Mouse (Mus musculus): ENCODE measurements around the gene Usp18. TPM values are rescaled to one million over a fixed set of nuclear protein-coding genes. Genes with fewer than 3 reads are reported as not detected.
A peak's percentile ranks its signal among the peaks of the same experiment; 100 is the strongest.

Usp18 gene
- polyA plus RNA-seq, 1 experiment, result 4.3 TPM

GRCm38 (mm10) chr6:121262496-121262895 is 16.8 kb downstream of the Usp18 start:
- TF ChIP-seq EP300 (IDR thresholded peaks at IDR 0.05; ENCODE audit: insufficient read depth, low read depth, low read length) (no peak), CTCF (IDR thresholded peaks at IDR 0.05; ENCODE audit: low read depth, low read length) (no peak), POLR2A (IDR thresholded peaks at IDR 0.05; ENCODE audit: insufficient read depth, low read length) (no peak)
- H3K27ac ChIP-seq (ENCODE audit: insufficient read depth, low read length), result no peak overlapping the region
- no peaks in the 10 kb centered on the region for H3K36me3 ChIP-seq (ENCODE audit: control insufficient read depth, insufficient read depth, low read length, poor library complexity, severe bottlenecking)
- H3K9me3 ChIP-seq (replicated peaks; ENCODE audit: control insufficient read depth, insufficient read depth, low read length, poor library complexity, severe bottlenecking), result 0 out of 2 replicates have a peak, but pooled peaks cover 3% of the 10 kb centered on the region
- H3K27me3 ChIP-seq (ENCODE audit: control insufficient read depth, insufficient read depth, low read length, poor library complexity, severe bottlenecking), result no peaks in the 10 kb centered on the region
- H3K9ac ChIP-seq (ENCODE audit: low read depth, poor library complexity, severe bottlenecking), result no peak overlapping the region
- no peak overlapping the region for H3K4me3 ChIP-seq (ENCODE audit: low read depth, low read length)
- no peaks in the 10 kb centered on the region for H3K4me1 ChIP-seq (ENCODE audit: control insufficient read depth, insufficient read depth, low read length)

DNA sequence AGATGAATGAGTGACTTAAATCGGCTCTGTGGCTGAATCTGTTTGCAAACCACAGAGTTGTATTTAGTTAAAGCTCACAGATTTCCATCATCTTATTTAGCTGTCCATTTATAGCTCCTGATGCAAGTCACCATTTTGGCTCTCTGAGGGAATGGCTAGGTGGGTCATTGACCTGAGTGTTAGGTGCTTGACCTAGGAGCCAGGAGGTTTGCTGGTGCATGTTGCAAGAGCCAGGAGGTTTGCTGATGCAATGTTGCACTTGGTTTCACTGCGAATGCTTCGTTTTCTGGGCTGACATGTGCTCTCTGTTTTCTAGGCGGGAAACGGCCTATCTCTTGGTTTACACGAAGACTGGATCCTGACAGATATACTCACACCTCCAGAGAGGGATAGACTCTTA is 24.4 kb downstream of the Usp18 start:
- no peaks in the 10 kb centered on the region for H3K9me3 ChIP-seq (replicated peaks; ENCODE audit: control insufficient read depth, insufficient read depth, low read length, poor library complexity, severe bottlenecking)
- H3K27me3 ChIP-seq (ENCODE audit: control insufficient read depth, insufficient read depth, low read length, poor library complexity, severe bottlenecking), result no peaks in the 10 kb centered on the region
- H3K4me1 ChIP-seq (ENCODE audit: control insufficient read depth, insufficient read depth, low read length), result no peaks in the 10 kb centered on the region
- TF ChIP-seq POLR2A (IDR thresholded peaks at IDR 0.05; ENCODE audit: insufficient read depth, low read length) (no peak), EP300 (IDR thresholded peaks at IDR 0.05; ENCODE audit: insufficient read depth, low read depth, low read length) (no peak), CTCF (IDR thresholded peaks at IDR 0.05; ENCODE audit: low read depth, low read length) (no peak)
- H3K9ac ChIP-seq (ENCODE audit: low read depth, poor library complexity, severe bottlenecking), result no peak overlapping the region
- H3K4me3 ChIP-seq (ENCODE audit: low read depth, low read length), result no peak overlapping the region
- no peak overlapping the region for H3K27ac ChIP-seq (ENCODE audit: insufficient read depth, low read length)
- no peaks in the 10 kb centered on the region for H3K36me3 ChIP-seq (ENCODE audit: control insufficient read depth, insufficient read depth, low read length, poor library complexity, severe bottlenecking)

DNA sequence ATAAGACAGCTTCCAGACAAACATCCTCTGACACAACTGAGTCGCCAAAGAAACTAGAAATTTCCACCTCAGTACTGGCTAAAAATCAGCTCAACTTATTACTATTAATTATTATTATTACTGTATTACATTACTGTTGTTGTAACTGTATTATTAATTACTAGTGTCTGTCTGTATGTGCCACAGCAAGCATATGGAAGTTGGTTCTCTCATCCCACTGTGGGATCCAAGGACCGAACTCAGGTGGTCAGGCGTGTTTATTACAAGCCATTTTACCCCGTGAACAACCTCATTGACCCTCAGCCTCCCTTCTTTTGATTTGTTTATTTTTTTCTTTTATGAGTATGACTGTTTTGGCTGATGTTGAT is 26.0 kb downstream of the Usp18 start:
- Histone ChIP-seq H3K36me3 (ENCODE audit: control insufficient read depth, insufficient read depth, low read length, poor library complexity, severe bottlenecking) (no peaks in the 10 kb centered on the region), H3K27ac (ENCODE audit: insufficient read depth, low read length) (no peak overlapping the region), H3K4me3 (ENCODE audit: low read depth, low read length) (no peak overlapping the region), H3K9ac (ENCODE audit: low read depth, poor library complexity, severe bottlenecking) (no peak overlapping the region), H3K27me3 (ENCODE audit: control insufficient read depth, insufficient read depth, low read length, poor library complexity, severe bottlenecking) (no peaks in the 10 kb centered on the region), H3K4me1 (ENCODE audit: control insufficient read depth, insufficient read depth, low read length) (no peaks in the 10 kb centered on the region), H3K9me3 (replicated peaks; ENCODE audit: control insufficient read depth, insufficient read depth, low read length, poor library complexity, severe bottlenecking) (no peaks in the 10 kb centered on the region)
- TF ChIP-seq EP300 (IDR thresholded peaks at IDR 0.05; ENCODE audit: insufficient read depth, low read depth, low read length) (no peak), CTCF (IDR thresholded peaks at IDR 0.05; ENCODE audit: low read depth, low read length) (no peak), POLR2A (IDR thresholded peaks at IDR 0.05; ENCODE audit: insufficient read depth, low read length) (no peak)

DNA sequence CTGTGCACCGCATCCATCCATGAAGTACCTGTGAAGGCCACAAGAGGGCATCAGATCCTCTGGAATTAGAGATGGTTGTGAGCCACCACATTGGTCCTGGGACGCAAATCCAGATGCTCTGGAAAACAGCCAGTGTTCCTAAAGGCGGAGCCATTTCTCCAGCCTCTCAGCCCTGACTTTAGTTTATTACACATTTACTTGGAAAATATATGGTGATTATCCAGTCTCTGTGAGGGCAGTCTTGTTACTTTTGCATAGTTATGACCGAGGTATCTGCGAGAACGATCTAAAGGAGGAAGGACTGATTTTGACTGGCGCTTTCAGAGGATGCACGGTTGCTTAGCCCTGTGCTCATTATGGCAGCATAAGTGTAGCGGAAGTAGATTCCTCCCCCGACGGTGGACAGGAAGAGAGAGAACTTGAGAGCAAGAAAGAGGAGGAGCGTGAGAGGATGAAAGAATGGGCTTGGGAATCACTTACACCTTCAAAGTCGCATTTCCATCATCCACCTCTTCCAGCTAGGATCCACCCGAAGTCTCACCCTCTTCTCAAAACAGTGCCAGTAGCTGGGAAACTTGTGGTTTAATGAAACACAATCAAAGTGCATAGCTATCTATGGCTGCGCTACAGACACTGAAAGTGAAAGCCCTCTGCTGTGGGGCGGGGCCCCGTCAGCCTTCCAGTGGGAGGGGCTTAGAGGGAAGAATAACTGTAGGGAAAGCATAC is 26.5 kb downstream of the Usp18 start:
- Histone ChIP-seq H3K9me3 (replicated peaks; ENCODE audit: control insufficient read depth, insufficient read depth, low read length, poor library complexity, severe bottlenecking) (no peaks in the 10 kb centered on the region), H3K36me3 (ENCODE audit: control insufficient read depth, insufficient read depth, low read length, poor library complexity, severe bottlenecking) (no peaks in the 10 kb centered on the region), H3K4me3 (ENCODE audit: low read depth, low read length) (peak overlapping the region; percentile 45), H3K9ac (ENCODE audit: low read depth, poor library complexity, severe bottlenecking) (no peak overlapping the region), H3K4me1 (ENCODE audit: control insufficient read depth, insufficient read depth, low read length) (no peaks in the 10 kb centered on the region), H3K27me3 (ENCODE audit: control insufficient read depth, insufficient read depth, low read length, poor library complexity, severe bottlenecking) (no peaks in the 10 kb centered on the region), H3K27ac (ENCODE audit: insufficient read depth, low read length) (no peak overlapping the region)
- TF ChIP-seq POLR2A (IDR thresholded peaks at IDR 0.05; ENCODE audit: insufficient read depth, low read length), result no peak
- peak; percentile 54 for TF ChIP-seq CTCF (IDR thresholded peaks at IDR 0.05; ENCODE audit: low read depth, low read length)
- no peak for TF ChIP-seq EP300 (IDR thresholded peaks at IDR 0.05; ENCODE audit: insufficient read depth, low read depth, low read length)

GRCm38 (mm10) chr6:121274356-121274755 is 28.6 kb downstream of the Usp18 start:
- H3K27ac ChIP-seq (ENCODE audit: insufficient read depth, low read length), result no peak overlapping the region
- no peak for TF ChIP-seq CTCF (IDR thresholded peaks at IDR 0.05; ENCODE audit: low read depth, low read length)
- no peak for TF ChIP-seq EP300 (IDR thresholded peaks at IDR 0.05; ENCODE audit: insufficient read depth, low read depth, low read length)
- TF ChIP-seq POLR2A (IDR thresholded peaks at IDR 0.05; ENCODE audit: insufficient read depth, low read length), result no peak
- H3K9ac ChIP-seq (ENCODE audit: low read depth, poor library complexity, severe bottlenecking), result no peak overlapping the region
- H3K9me3 ChIP-seq (replicated peaks; ENCODE audit: control insufficient read depth, insufficient read depth, low read length, poor library complexity, severe bottlenecking), result no peaks in the 10 kb centered on the region
- H3K4me1 ChIP-seq (ENCODE audit: control insufficient read depth, insufficient read depth, low read length), result no peaks in the 10 kb centered on the region
- H3K36me3 ChIP-seq (ENCODE audit: control insufficient read depth, insufficient read depth, low read length, poor library complexity, severe bottlenecking), result no peaks in the 10 kb centered on the region
- no peak overlapping the region for H3K4me3 ChIP-seq (ENCODE audit: low read depth, low read length)
- H3K27me3 ChIP-seq (ENCODE audit: control insufficient read depth, insufficient read depth, low read length, poor library complexity, severe bottlenecking), result no peaks in the 10 kb centered on the region

- Histone ChIP-seq H3K27me3 (ENCODE audit: control insufficient read depth, insufficient read depth, low read length, poor library complexity, severe bottlenecking) (no peaks in the 10 kb centered on the region), H3K9ac (ENCODE audit: low read depth, poor library complexity, severe bottlenecking) (no peak overlapping the region), H3K36me3 (ENCODE audit: control insufficient read depth, insufficient read depth, low read length, poor library complexity, severe bottlenecking) (no peaks in the 10 kb centered on the region), H3K27ac (ENCODE audit: insufficient read depth, low read length) (no peak overlapping the region), H3K4me3 (ENCODE audit: low read depth, low read length) (no peak overlapping the region), H3K4me1 (ENCODE audit: control insufficient read depth, insufficient read depth, low read length) (no peaks in the 10 kb centered on the region), H3K9me3 (replicated peaks; ENCODE audit: control insufficient read depth, insufficient read depth, low read length, poor library complexity, severe bottlenecking) (no peaks in the 10 kb centered on the region)
- no peak for TF ChIP-seq EP300 (IDR thresholded peaks at IDR 0.05; ENCODE audit: insufficient read depth, low read depth, low read length)
- TF ChIP-seq POLR2A (IDR thresholded peaks at IDR 0.05; ENCODE audit: insufficient read depth, low read length), result no peak
- no peak for TF ChIP-seq CTCF (IDR thresholded peaks at IDR 0.05; ENCODE audit: low read depth, low read length)
Observed at GRCm38 (mm10) chr6:121284132-121284531, 38.4 kb downstream of the Usp18 start.
